Mouse (Mus musculus) frontal cortex, adult 2 months (tissue): ENCODE results near the gene Bmp2k. TPM values are rescaled to one million over a fixed set of nuclear protein-coding genes. Genes with fewer than 3 reads are reported as not detected.

ENCODE experiments used
- DNase-seq, 2 experiments: peaks; one replicate each; pipeline ENCODE4 v3.0.0; 2022; ENCODE audit warnings: low spot score in 1 of 2; ENCODE audit errors: extremely low spot score in 1 of 2
- polyA plus RNA-seq: library from polyadenylated mRNA; depleted of rRNA; stranded (reverse); fragments of >200 nt; gene quantifications from 2 replicates; pipeline ENCODE4 v1.2.3, GENCODE M21; 2012

Bmp2k gene
- polyA plus RNA-seq, 1 experiment = 7.6 TPM

DNA sequence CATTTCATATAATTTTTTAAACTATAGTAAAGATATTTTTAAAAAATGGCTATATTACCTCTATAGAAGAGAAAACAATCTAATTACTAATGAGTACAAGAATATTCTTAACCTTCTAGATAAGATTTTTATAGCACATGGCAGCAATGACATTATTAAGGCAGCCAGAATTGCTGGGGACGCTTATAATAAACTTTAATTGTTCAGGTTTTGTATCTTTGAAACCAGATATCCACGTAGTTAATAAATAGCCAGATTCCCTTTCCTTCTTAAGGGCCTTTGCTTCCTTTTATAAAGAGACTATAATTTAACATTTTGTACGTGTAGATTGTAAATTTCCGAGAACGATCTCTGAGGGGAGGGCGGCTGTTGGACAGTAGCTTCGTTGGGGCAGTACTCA is 47.8 kb downstream of the Bmp2k start:
- no peak for DNase-seq

DNA sequence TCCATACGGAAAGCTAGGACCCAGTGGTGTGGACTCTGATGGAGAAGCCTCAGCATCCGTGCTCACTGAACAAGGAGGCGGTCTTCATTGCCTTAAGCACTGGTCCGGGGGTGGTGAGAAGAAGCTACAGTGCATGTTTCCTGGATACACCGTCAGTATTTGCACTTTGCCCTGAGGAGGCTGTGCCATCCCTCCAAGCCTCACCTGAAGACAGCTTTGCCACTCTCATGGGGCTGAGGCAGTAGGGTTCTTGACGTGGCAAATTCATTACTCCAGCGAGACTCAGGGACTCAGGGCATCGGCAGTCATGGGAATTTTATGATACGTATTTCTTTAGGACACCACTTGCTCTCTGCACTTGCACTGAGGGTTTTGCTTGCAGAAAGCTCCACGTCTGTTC is 49.2 kb downstream of the Bmp2k start:
- DNase-seq = no peak

DNA sequence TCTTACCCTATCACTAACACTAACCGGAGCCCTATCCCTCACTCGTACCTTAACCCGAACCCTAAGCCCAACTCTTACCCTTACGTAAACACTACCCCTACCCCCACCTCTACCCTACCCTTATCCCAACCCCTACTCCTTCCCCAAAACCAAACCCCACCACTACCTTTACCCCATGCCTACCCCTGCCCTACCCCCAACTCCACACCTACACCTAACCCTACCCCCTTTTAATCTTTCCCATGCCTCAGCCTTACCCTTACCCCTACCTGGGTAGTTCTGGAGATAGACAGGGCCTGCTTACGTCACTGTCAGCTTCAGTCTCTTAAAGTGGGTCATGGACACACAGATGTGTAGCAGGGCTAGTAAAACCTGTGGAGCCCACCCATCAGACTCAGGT is 51.4 kb downstream of the Bmp2k start:
- DNase-seq = no peak

DNA sequence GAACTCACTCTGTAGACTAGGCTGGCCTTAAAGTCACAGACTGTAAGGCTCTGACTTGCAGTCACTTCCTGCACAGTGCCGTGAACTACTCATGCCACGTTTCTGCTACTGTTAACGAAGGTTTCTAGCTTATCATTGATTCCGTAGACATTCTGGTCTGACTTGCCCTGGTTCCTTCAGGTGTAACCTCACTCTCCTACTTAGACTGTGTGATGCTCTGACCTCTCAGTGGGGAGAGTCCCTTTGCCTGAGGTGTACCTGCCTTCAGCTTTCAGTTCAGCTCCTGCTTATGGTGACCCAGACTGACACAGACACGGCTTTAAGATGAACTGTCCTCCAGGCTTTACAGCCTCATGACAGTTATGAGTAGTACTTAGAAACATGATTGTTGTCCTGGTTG is 56.7 kb downstream of the Bmp2k start:
- DNase-seq = no peak

DNA sequence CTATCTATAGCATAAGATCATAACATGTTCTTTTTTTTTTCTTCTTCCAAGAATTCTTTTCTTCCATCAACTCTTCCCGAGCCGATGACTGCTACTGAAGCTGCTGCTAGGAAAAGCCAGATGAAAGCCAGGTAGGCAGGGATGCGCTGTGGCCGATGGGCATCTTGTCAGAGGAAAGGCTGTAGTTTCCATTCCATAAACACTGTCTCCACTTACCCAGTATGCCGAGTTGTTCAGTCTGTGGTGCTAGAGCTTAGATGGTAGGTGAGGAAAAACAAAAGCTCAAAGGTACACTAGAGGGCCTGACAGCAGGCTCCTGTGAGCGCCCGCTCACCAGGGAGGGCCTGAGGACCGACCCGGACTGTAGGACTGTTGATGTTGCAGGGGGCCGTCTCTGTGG is 57.3 kb downstream of the Bmp2k start:
- DNase-seq = no peak

DNA sequence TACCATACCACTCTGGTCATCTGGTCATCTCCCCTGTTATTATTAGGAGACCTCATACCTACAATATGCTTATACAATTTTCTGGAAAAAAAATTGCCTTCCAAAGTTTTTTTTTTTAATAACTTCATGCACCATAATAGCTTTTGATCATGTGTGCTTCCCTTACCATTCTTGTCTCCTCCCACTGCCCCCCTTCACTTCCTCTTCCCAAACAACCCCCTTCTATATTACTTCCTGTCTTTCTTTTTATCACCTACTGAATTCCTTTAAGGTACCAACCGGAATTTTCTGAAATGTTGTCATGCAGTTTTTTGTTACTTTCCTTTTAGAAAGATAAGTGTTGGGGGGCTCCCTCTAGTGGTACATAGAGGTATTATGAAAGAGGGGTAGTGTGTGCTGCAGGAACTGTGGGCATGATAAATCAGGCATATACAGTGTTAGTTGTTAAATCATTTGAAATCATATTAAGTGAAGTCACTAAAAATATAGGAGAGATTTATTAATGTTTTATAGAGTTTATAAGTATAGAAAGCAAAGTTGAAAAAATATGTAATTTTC is 58.1 kb downstream of the Bmp2k start:
- peak in 1 of 2 experiments; percentile 90 for DNase-seq

DNA sequence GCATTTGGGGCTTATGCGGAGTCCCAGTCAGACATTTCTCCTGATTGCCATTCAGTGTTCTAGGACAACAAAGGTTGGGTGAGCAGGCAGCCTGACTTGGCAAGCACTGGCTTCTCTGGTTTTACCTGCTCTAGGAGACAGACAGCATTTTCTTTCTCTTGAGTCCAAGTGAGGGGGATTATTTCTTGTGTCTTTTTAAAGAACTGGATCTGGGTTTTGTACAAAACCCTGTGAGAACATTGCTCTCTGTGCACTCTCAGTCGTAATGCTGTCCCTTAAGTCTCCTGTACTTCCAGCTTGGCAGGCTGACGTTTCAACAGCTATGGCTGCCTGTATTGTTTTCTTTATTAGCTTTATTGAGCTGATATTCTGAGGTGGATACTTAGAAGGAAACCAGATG is 58.9 kb downstream of the Bmp2k start:
- DNase-seq = no peak

DNA sequence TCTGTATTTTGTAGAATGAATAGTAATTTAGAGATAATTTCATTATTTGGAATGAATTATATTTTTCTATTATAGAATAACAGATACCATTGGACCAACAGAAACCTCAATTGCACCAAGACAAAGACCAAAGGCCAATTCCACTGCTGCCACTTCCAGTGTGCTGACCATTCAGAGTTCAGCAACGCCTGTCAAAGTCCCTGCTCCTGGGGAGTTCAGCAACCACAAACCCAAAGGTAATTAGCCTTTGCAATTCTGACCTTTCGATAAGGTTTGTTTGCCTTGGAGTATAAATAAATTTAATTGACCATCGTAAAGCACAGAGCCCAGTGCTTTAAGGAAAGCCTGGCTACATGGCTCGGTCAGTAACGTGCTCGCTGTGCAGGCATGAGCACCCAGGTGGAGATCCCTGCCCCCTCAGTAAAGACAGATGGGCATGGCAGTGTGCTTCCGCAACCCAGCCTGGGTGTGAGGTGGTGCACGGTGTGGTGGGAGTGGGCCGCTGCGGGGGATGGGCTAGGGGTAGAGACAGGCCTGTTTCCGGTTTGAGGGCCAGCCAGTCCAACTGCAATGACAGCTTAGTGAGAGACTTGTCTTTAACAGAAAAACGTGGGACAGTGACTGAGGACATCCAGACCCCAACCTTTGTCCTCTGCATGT is 59.4 kb downstream of the Bmp2k start:
- no peak for DNase-seq

DNA sequence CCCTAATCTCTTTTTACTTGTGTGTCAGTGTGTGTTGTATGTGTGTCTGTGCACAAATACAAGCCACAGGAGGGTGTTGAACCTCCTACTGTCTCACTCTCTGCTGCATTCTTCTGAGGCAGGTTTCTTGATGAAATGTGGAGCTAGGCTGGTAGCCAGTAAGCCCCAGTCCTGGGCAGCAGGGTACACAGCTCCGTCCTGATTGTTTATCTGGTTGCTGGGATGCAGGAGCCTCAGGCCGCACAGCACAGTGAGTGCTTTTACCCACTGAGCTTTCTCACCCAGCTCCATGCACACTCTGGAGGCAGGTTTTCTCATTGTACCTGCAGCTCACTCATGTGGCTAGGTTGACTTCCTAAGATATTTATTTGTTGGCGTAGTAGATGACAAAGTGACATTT is 63.4 kb downstream of the Bmp2k start:
- DNase-seq = no peak

DNA sequence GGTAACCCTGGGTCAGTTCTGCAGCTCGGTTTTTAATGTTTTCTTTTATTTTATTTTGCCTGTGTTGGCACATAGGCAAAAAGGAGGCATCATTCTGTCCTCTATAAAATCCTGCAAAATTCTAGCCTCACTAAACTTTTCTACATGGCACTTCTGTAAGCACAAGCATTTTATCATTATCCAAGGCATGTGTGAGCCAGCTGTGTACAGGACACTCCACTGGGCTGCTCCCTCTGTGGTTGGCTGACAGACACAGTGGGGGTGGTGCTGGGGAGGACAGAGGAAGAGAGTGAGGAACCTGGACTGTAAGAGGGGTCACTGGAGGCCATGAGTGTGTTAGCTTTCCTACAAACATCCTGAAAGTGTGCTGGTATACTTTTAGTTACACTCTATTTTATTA is 64.6 kb downstream of the Bmp2k start:
- DNase-seq = no peak

DNA sequence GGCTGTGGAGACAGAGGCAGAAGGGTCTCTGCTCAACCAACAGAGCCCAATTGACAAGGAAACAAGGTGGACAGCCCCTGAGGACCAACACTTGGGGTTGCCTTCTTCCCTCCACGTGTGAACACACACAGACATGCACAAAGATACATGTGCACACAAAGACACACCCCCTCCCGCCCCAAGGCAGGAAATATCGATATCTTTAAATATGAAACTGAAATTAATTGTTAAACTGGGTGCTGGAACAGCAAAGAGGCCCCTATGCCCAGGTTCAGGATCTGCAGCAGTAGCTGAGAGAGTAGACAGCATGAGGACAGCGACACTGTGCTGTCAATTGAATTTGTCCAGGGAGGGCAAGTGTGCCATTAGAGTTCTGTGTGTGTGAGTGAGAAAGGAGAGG is 68.3 kb downstream of the Bmp2k start:
- DNase-seq = no peak

DNA sequence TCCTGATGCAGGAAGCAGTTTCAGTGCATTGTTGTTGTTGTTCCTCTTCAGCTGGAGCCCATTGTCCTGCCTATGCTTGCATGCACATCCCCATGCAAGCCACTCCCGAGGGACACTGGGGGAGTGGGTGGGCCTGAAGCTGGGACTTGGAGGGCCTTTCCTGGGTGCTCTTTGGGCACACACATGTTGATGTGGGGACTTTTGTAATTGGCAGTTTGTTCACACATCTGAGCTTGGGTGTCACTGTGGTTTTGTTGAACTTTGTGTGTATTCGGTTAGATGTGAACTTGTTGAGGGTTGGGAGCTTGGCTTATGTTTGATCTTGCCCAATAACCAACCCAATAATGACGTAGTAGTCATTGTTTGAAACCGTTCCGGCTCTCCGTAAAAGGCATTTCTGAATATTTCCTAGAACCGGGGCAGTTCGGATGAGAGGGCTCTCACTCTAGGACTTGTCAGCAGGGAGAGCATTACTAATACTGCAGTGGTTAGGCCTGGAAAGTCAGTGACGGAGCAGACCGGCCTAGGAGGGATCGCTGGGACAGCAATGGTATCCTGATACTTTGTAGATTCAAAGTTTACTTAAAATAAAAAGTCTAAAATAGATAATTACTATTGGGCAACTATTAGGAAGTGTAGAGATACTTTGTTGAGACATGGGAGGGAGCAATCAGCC is 78.1 kb downstream of the Bmp2k start:
- no peak for DNase-seq

DNA sequence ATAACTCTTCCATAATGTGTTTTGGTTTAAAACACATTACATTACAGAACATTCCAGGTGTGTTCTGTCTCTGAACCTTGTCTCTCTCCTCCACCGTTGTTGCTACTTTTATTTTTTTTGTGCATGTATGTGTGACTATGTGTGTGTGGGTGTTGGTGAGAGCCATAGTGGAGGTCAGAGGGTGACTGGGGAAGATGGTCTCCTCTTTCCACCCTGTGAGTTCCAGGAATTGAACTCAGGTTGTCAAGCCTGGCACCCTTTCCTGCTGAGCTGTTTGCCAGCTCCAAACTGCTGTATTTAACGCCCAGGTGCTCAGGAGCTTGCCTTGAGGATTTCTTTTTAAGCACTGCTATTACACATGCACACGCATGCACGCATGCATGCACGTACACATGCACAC is 78.7 kb downstream of the Bmp2k start:
- no peak for DNase-seq

DNA sequence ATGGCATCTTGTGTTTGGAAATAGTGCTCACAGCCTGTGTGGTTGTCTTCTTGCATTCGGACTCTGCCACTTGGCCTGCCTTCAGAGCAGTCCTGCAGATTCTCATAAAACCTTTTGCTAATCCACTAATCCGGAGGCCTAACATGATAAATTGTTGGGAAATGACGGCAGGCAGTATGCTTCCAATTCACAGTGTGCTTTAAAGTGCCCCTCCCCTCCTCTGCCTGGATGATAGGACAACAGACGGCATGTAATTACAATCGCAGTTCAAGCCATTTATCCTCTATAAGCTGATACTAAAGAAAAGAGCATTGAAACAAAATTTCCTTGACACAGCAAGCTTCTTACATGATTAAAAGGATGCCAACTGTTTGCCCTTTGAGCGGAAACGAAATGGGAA is 80.2 kb downstream of the Bmp2k start:
- DNase-seq = no peak

DNA sequence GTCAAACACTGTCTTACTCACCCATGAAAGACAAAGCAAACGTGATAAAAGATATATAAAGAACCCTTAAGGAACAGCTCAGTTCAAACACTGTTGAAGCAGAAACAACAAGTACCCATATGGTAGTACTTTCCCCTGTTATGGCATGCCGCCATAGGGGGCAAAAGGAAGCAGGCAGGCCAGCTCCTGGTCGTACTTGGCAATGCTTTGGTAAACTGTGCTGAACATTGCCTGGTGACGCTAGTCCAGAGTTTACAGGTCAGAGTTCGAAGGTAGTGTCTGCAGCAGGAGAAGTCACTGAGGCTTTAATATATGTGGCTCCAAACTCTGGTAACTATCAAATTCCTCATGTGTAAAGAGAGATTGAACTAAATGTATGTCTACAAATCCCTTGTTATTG is 81.2 kb downstream of the Bmp2k start:
- DNase-seq = no peak

DNA sequence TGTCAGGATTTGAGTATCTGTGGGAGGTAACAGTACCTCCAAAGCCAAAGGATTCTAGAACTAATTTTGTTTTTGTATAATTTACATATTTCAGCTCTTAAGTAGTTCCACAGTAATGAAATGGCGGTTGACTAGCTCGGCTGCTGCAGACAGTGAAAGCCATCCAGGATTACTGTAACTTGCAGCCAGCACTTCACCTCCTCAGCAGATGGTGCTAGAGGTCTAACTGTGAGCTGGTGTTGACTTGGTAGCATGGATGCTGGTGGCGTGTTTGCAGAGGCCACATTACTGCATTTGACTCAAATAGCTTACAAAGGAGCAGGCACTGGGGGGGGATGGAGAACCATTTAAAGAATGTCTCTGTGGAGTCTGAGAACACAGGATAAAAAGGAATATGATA is 84.0 kb downstream of the Bmp2k start:
- DNase-seq = peak; percentile 32 to 71

DNA sequence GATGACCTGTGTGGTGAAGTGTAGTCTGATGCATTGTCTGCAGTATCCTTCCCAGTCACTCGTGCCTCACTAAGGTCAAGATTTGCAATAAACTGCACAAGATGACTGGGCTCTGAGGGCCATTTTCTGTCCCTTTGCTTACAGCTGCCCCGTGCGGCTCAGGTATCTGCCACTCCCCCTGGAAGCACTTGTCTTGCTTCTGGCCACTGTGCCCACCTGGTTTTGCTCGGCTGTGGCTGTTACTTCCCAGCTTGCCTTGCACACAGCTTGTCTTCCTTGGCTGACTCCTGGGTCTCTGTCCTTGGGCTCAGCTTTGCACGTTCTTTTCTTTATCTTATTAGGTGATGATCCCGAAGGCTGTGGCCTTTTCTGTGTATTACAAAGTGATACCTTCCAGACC is 86.2 kb downstream of the Bmp2k start:
- no peak for DNase-seq

DNA sequence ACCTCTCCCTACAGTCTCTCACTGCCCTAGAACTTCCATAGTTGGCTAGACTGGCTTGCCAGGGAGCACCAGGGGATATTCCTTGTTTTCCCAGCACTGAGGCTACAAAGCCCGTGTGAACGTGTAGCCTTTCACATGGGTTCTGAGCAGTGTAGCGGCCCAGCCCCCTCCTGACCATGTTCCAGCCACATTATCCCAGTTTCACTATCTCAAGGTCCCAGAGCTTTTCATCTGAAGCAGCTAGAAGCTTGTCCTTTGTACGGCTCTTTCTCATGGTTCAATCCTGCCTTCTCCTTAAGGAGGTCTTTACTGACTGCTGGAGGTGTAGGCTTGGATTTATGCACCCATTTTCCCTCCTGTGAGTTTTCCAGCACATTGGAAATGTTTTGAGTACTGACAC is 87.1 kb downstream of the Bmp2k start:
- DNase-seq = no peak

DNA sequence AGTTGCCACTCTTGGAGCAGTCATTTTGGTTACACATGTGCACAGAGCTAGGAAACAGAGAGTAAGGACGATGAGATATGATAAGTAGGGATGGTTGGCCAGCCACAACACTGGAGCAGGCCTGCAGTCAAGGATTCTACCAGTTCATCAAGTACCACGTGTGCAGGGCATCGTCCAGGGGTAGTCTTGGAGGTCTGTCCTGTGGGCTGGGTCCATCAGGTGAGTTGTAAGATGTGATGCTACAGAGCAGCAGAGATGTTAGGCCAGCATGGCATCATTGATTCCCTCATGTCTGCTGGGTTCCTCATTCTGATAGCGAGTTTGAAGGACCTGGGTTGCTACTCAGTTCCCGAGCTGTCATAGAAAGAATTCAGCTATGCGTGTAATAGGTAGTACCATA is 87.6 kb downstream of the Bmp2k start:
- DNase-seq = no peak

DNA sequence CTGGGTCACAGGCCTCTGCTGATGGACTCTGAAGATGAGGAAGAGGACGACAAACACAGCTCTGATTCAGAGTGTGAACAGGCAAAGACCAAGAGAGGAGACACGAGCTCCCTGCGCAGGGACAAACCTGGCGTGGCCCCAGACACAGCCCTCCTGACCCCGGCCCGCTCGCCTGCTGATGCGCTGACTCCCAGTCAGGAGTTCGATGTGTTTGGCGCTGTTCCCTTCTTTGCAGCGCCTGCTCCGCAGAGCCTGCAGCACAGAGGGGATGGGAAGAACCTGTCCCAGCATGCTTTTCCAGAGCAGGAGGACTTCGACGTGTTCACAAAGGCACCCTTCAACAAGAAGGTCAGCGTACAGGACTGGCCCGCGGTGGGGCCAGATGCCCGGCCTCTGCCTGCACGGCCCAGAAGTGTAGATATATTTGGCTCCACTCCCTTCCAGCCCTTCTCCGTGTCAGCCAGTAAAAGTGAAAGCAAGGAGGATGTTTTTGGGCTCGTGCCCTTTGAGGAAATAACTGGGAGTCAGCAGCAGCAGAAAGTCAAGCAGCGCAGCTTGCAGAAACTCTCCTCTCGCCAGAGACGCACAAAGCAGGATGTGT is 89.6 kb downstream of the Bmp2k start:
- DNase-seq = no peak

DNA sequence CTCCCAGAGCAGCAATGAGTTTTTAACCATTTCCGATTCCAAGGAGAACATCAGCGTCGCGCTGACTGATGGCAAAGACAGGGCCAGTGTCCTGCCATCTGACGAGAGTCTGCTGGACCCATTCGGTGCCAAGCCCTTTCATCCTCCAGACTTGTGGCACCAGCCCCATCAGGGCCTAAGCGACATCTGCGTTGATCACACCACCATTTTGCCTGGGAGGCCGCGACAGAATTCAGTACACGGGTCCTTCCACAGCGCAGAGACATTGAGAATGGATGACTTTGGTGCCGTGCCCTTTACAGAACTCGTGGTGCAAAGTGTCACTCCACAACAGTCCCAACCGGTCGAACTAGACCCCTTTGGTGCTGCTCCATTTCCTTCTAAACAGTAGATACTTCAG is 90.3 kb downstream of the Bmp2k start:
- no peak for DNase-seq

DNA sequence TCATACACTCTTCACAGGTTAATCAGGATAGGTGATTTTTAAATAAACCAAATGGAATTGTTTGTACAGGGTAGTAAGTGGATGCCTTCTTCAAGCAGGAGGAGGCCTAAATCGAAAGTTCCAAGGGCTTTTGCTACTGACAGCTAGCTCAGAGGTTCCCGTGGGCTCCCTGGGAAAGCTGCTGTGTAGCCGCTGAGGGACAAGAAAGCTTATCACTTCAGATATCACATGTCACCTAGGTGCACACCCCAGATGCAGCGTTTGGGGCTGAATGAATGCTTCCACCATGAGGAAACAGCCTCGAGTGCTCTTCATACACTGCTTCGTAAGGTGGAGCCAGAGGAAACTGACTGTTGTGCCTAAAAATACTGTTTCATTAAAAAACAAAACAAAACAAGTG is 90.7 kb downstream of the Bmp2k start:
- no peak for DNase-seq
